Comparison of ENCODE assay signal across 20 mouse cellular contexts in the genomic region with DNA sequence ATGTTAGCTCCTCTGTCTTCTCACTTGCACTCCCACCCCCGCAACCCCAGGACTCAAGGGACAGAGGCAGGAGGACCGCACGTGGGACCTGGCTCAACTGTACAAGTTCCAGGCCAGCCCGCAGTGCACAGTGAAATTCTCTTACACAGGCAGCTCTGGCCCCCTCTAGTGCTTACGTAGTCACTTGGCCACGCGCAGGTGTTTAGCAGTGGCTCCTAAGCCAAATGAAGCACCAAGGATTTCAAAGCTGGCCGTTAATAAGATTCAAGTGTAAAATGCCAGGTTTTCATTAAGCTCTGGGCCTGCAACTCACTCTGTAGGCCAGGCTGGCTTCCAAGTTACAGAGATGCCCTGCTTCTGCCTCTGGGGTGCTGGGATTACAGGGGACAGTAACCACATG. TPM values are rescaled to one million over a fixed set of nuclear protein-coding genes. Genes with fewer than 3 reads are reported as not detected.
DNase-seq lines count a peak whose midpoint lies in the region; ATAC-seq lines count a peak whose summit lies in the region.
"Had no signal": no experiment of that assay in that cellular context is flagged by ENCODE, and none has a peak within 500 bp of the region (broad histone marks: within the 10 kb centered on the region; RNA-seq: fewer than 3 reads in every experiment).

No protein-coding gene starts in this region.

- H3K36me3 ChIP-seq in forebrain, embryonic 14.5 days (ENCODE audit: control insufficient read depth, insufficient read depth, low read length) = peaks cover 94% of the 10 kb centered on the region
- peaks cover 100% of the 10 kb centered on the region for H3K36me3 ChIP-seq in forebrain, embryonic 10.5 days (replicated peaks)
- H3K36me3 ChIP-seq in midbrain, embryonic 15.5 days (replicated peaks) = peaks cover 78% of the 10 kb centered on the region
- H3K36me3 ChIP-seq in midbrain, embryonic 13.5 days = peaks cover 97% of the 10 kb centered on the region
- H3K36me3 ChIP-seq in stomach, embryonic 16.5 days (ENCODE audit: control insufficient read depth, insufficient read depth, low read length) = peaks cover 61% of the 10 kb centered on the region

- no peaks in the 10 kb centered on the region for H3K27me3 ChIP-seq in forebrain, embryonic 14.5 days (replicated peaks; ENCODE audit: control insufficient read depth, insufficient read depth, low read length)
- no peaks in the 10 kb centered on the region for H3K27me3 ChIP-seq in forebrain, embryonic 10.5 days (ENCODE audit: poor library complexity, severe bottlenecking)
- H3K27me3 ChIP-seq in midbrain, embryonic 15.5 days (replicated peaks) = no peaks in the 10 kb centered on the region
- H3K27me3 ChIP-seq in midbrain, embryonic 13.5 days = no peaks in the 10 kb centered on the region
- no peaks in the 10 kb centered on the region for H3K27me3 ChIP-seq in stomach, embryonic 16.5 days (ENCODE audit: control insufficient read depth, insufficient read depth, low read length)
- H3K27me3 ChIP-seq: embryonic facial prominence, embryonic 12.5 days; intestine, embryonic 15.5 days; neural tube, embryonic 15.5 days; Patski had no signal

- H3K9me3 ChIP-seq in forebrain, embryonic 14.5 days (replicated peaks; ENCODE audit: control insufficient read depth, low read length) = no peaks in the 10 kb centered on the region
- no peaks in the 10 kb centered on the region for H3K9me3 ChIP-seq in forebrain, embryonic 10.5 days
- H3K9me3 ChIP-seq in midbrain, embryonic 15.5 days = no peaks in the 10 kb centered on the region
- H3K9me3 ChIP-seq in midbrain, embryonic 13.5 days = no peaks in the 10 kb centered on the region
- H3K9me3 ChIP-seq in stomach, embryonic 16.5 days (replicated peaks; ENCODE audit: control insufficient read depth, low read length) = no peaks in the 10 kb centered on the region
- H3K9me3 ChIP-seq: embryonic facial prominence, embryonic 12.5 days; intestine, embryonic 15.5 days; neural tube, embryonic 15.5 days had no signal

- no peak overlapping the region for H3K4me2 ChIP-seq in forebrain, embryonic 14.5 days (ENCODE audit: low read length)
- no peak overlapping the region for H3K4me2 ChIP-seq in midbrain, embryonic 15.5 days
- H3K4me2 ChIP-seq in midbrain, embryonic 13.5 days (replicated peaks) = no peak overlapping the region
- H3K4me2 ChIP-seq in stomach, embryonic 16.5 days (ENCODE audit: low read depth, low read length) = no peak overlapping the region
- H3K4me2 ChIP-seq: embryonic facial prominence, embryonic 12.5 days; intestine, embryonic 15.5 days; neural tube, embryonic 15.5 days had no signal

- no peak for ATAC-seq in forebrain, embryonic 14.5 days
- no peak for ATAC-seq in midbrain, embryonic 15.5 days (replicated peaks)
- ATAC-seq in midbrain, embryonic 13.5 days = no peak
- ATAC-seq in stomach, embryonic 16.5 days (ENCODE audit: insufficient read depth, low FRiP score) = no peak
- ATAC-seq: intestine, embryonic 15.5 days; Patski had no signal

- H3K4me3 ChIP-seq in forebrain, embryonic 14.5 days (ENCODE audit: low read depth, low read length) = no peak overlapping the region
- H3K4me3 ChIP-seq in forebrain, embryonic 10.5 days = no peak overlapping the region
- H3K4me3 ChIP-seq in midbrain, embryonic 15.5 days = no peak overlapping the region
- no peak overlapping the region for H3K4me3 ChIP-seq in midbrain, embryonic 13.5 days (replicated peaks)
- no peak overlapping the region for H3K4me3 ChIP-seq in stomach, embryonic 16.5 days (replicated peaks; ENCODE audit: low read length)
- H3K4me3 ChIP-seq: embryonic facial prominence, embryonic 12.5 days; intestine, embryonic 15.5 days; neural tube, embryonic 15.5 days had no signal

- no peaks in the 10 kb centered on the region for H3K4me1 ChIP-seq in forebrain, embryonic 14.5 days (ENCODE audit: control insufficient read depth, insufficient read depth, low read length)
- H3K4me1 ChIP-seq in forebrain, embryonic 10.5 days = no peaks in the 10 kb centered on the region
- no peaks in the 10 kb centered on the region for H3K4me1 ChIP-seq in midbrain, embryonic 15.5 days
- no peaks in the 10 kb centered on the region for H3K4me1 ChIP-seq in midbrain, embryonic 13.5 days (replicated peaks)
- H3K4me1 ChIP-seq in stomach, embryonic 16.5 days (ENCODE audit: control insufficient read depth, insufficient read depth, low read length) = no peaks in the 10 kb centered on the region; the same call in 1 of the 2 replicates
- H3K4me1 ChIP-seq: embryonic facial prominence, embryonic 12.5 days; intestine, embryonic 15.5 days had no signal

- no peak overlapping the region for H3K9ac ChIP-seq in forebrain, embryonic 14.5 days (ENCODE audit: low read length)
- H3K9ac ChIP-seq in midbrain, embryonic 15.5 days = no peak overlapping the region
- no peak overlapping the region for H3K9ac ChIP-seq in midbrain, embryonic 13.5 days (replicated peaks)
- H3K9ac ChIP-seq in stomach, embryonic 16.5 days (ENCODE audit: low read length) = no peak overlapping the region
- H3K9ac ChIP-seq: embryonic facial prominence, embryonic 12.5 days; intestine, embryonic 15.5 days; neural tube, embryonic 15.5 days had no signal

- DNase-seq in forebrain, embryonic 14.5 days (ENCODE audit: low spot score) = peak; percentile 16
- DNase-seq in forebrain, embryonic 10.5 days (ENCODE audit: extremely low spot score, low spot score) = no peak
- peak; percentile 65 to 73 for DNase-seq in cerebellum, postnatal 10 days
- DNase-seq in T-cell, adult 2 months (ENCODE audit: low spot score) = no peak
- no peak for DNase-seq in embryo, embryonic 10.5 days (ENCODE audit: low spot score)
- DNase-seq: gastrocnemius, postnatal 14 days; kidney, postnatal 14 days; lung, postnatal 14 days; thymus, postnatal 14 days had no signal

- H3K27ac ChIP-seq in forebrain, embryonic 14.5 days (ENCODE audit: low read depth, low read length) = 0 out of 2 replicates have a peak overlapping the region, but pooled peaks have one; percentile 39
- no peak overlapping the region for H3K27ac ChIP-seq in forebrain, embryonic 10.5 days
- 0 out of 2 replicates have a peak overlapping the region, but pooled peaks have one; percentile 0 for H3K27ac ChIP-seq in midbrain, embryonic 15.5 days
- H3K27ac ChIP-seq in midbrain, embryonic 13.5 days = no peak overlapping the region
- H3K27ac ChIP-seq in stomach, embryonic 16.5 days (ENCODE audit: low read length) = peak overlapping the region; percentile 81; the same call in 1 of the 2 replicates
- H3K27ac ChIP-seq: embryonic facial prominence, embryonic 12.5 days had no signal

- WGBS in forebrain, embryonic 14.5 days = 90% methylated on average over 8 of the region's 8 CpGs
- 93% methylated on average over 8 of the region's 8 CpGs for WGBS in forebrain, embryonic 10.5 days
- whole genome bisulfite sequencing in midbrain, embryonic 15.5 days = 86% methylated on average over 8 of the region's 8 CpGs
- 96% methylated on average over 8 of the region's 8 CpGs for whole genome bisulfite sequencing in midbrain, embryonic 13.5 days
- WGBS in stomach, embryonic 16.5 days = 96% methylated on average over 8 of the region's 8 CpGs

RNA-seq across cellular contexts. Expression of gene Zbtb17, which starts 35.0 kb away (rescaled TPM):
- 41.3 and 46.5 TPM in 2 replicates for polyA plus RNA-seq in forebrain, embryonic 14.5 days (2014; fragmentation: Nextera tagmentation; extraction: Ambion mirVana)
- polyA plus RNA-seq in forebrain, embryonic 10.5 days (2016; fragmentation: Nextera tagmentation; extraction: Ambion mirVana) = 58.9 and 61.1 TPM in 2 replicates
- polyA plus RNA-seq in midbrain, embryonic 15.5 days (2015; fragmentation: Nextera tagmentation; extraction: Ambion mirVana) = 49.4 and 49.7 TPM in 2 replicates
- 54.7 and 61.0 TPM in 2 replicates for polyA plus RNA-seq in midbrain, embryonic 13.5 days (2015; fragmentation: Nextera tagmentation; extraction: Ambion mirVana)
- 31.8 and 35.6 TPM in 2 replicates for polyA plus RNA-seq in stomach, embryonic 16.5 days (2015; fragmentation: Nextera tagmentation; extraction: Ambion mirVana)

RNA-seq across cellular contexts. Expression of gene Srarp, which starts 43.5 kb away (rescaled TPM):
- polyA plus RNA-seq in forebrain, embryonic 14.5 days (2014; fragmentation: Nextera tagmentation; extraction: Ambion mirVana) = 0.33 TPM in 1 of 2 replicates, not detected in the other
- polyA plus RNA-seq in forebrain, embryonic 10.5 days (2016; fragmentation: Nextera tagmentation; extraction: Ambion mirVana) = not detected in 2 replicates
- polyA plus RNA-seq in midbrain, embryonic 15.5 days (2015; fragmentation: Nextera tagmentation; extraction: Ambion mirVana) = 0.32 and 0.50 TPM in 2 replicates
- polyA plus RNA-seq in midbrain, embryonic 13.5 days (2015; fragmentation: Nextera tagmentation; extraction: Ambion mirVana) = not detected in 2 replicates
- polyA plus RNA-seq in stomach, embryonic 16.5 days (2015; fragmentation: Nextera tagmentation; extraction: Ambion mirVana) = not detected in 2 replicates
- polyA plus RNA-seq: embryonic facial prominence, embryonic 12.5 days; heart, embryonic 16.5 days; hindbrain, embryonic 11.5 days; intestine, embryonic 15.5 days; limb, embryonic 14.5 days; liver, embryonic 16.5 days had no signal

RNA-seq across cellular contexts. Expression of gene Hspb7, which starts 58.8 kb away (rescaled TPM):
- not detected in 2 replicates for polyA plus RNA-seq in forebrain, embryonic 14.5 days (2014; fragmentation: Nextera tagmentation; extraction: Ambion mirVana)
- not detected in 2 replicates for polyA plus RNA-seq in forebrain, embryonic 10.5 days (2016; fragmentation: Nextera tagmentation; extraction: Ambion mirVana)
- 0.14 TPM in 1 of 2 replicates, not detected in the other for polyA plus RNA-seq in midbrain, embryonic 15.5 days (2015; fragmentation: Nextera tagmentation; extraction: Ambion mirVana)
- polyA plus RNA-seq in midbrain, embryonic 13.5 days (2015; fragmentation: Nextera tagmentation; extraction: Ambion mirVana) = not detected in 2 replicates
- polyA plus RNA-seq in stomach, embryonic 16.5 days (2015; fragmentation: Nextera tagmentation; extraction: Ambion mirVana) = 5.6 and 5.8 TPM in 2 replicates
- polyA plus RNA-seq: embryonic facial prominence, embryonic 12.5 days; hindbrain, embryonic 11.5 days had no signal

RNA-seq across cellular contexts. Expression of gene Spen, which starts 59.0 kb away (rescaled TPM):
- polyA plus RNA-seq in forebrain, embryonic 14.5 days (2014; fragmentation: Nextera tagmentation; extraction: Ambion mirVana) = 10.7 and 14.0 TPM in 2 replicates
- 10.7 and 12.0 TPM in 2 replicates for polyA plus RNA-seq in forebrain, embryonic 10.5 days (2016; fragmentation: Nextera tagmentation; extraction: Ambion mirVana)
- polyA plus RNA-seq in midbrain, embryonic 15.5 days (2015; fragmentation: Nextera tagmentation; extraction: Ambion mirVana) = 19.4 and 20.0 TPM in 2 replicates
- polyA plus RNA-seq in midbrain, embryonic 13.5 days (2015; fragmentation: Nextera tagmentation; extraction: Ambion mirVana) = 18.3 and 20.5 TPM in 2 replicates
- polyA plus RNA-seq in stomach, embryonic 16.5 days (2015; fragmentation: Nextera tagmentation; extraction: Ambion mirVana) = 6.2 and 7.2 TPM in 2 replicates

Comparison
In these comparisons a context has a peak if more than half of its experiments do, and no peak if none do; other contexts are left out.
1. DNase-seq: peak in forebrain, embryonic 14.5 days (single experiment) and cerebellum, postnatal 10 days (2 of 2); none in forebrain, embryonic 10.5 days (single experiment), T-cell, adult 2 months (single experiment) and embryo, embryonic 10.5 days (single experiment).
2. H3K27ac ChIP-seq: peak in forebrain, embryonic 14.5 days (single experiment), midbrain, embryonic 15.5 days (single experiment) and stomach, embryonic 16.5 days (single experiment); none in forebrain, embryonic 10.5 days (single experiment) and midbrain, embryonic 13.5 days (single experiment).